Mouse (Mus musculus) liver, embryonic 14.5 days (tissue): ENCODE measurements around the gene Sema4a.

ENCODE experiments used
- CTCF ChIP-seq: IDR thresholded peaks from 2 replicates; pipeline ENCODE4 v1.5.1; 2016; ENCODE audit warnings: antibody characterized with exemption, low read depth, control low read depth
- EP300 ChIP-seq: IDR thresholded peaks from 2 replicates; pipeline ENCODE4 v1.6.1; 2016; ENCODE audit warnings: antibody characterized with exemption, low read depth

DNA sequence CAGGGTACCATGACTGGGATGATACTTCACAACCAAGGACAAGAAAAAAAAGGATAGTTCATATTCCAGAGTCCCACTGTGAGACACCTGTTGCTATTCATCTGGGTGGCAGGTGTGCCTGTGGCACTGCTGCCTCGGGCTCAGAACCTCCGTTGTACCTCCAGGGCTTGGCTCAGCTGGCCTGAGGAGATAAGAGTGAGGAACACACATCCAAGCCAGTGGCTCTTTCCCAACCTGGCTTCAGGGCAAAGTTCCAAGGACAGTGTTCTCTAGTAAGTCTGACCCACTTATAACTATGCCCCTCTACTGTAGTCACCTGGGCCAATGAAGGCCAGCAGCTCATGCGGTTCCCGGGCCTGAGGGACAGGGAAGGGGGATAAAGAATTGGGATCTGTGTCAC is 49.3 kb downstream of the Sema4a start:
- TF ChIP-seq CTCF (no peak), EP300 (peak; percentile 48; the same call in 1 of the 2 replicates)
